Mouse (Mus musculus) kidney, adult 8-10 months (tissue): ENCODE data around the gene Igf2bp3.

ENCODE experiments used
- DNase-seq, 2 experiments: peaks; one replicate each; pipeline ENCODE4 v3.0.0; 2022

Gene Igf2bp3

GRCm38 (mm10) chr6:49218275-49218802 is 3.6 kb upstream of the Igf2bp3 start:
- DNase-seq = no peak

- DNase-seq = peak in 1 of 2 experiments; percentile 34
These were observed 3.0 kb upstream of the Igf2bp3 start for GRCm38 (mm10) chr6:49217581-49218274.

- no peak for DNase-seq
These were observed 2.2 kb upstream of the Igf2bp3 start for GRCm38 (mm10) chr6:49216811-49217542.

- DNase-seq = no peak
These were observed 1.2 kb upstream of the Igf2bp3 start for GRCm38 (mm10) chr6:49215748-49216585.

GRCm38 (mm10) chr6:49214086-49214927 is 450 bp downstream of the Igf2bp3 start:
- DNase-seq = no peak

- DNase-seq = no peak
These were observed 1.1 kb downstream of the Igf2bp3 start for GRCm38 (mm10) chr6:49213581-49214085.

- DNase-seq = no peak
These were observed 1.7 kb downstream of the Igf2bp3 start for GRCm38 (mm10) chr6:49212931-49213580.

GRCm38 (mm10) chr6:49212141-49212540 is 2.6 kb downstream of the Igf2bp3 start:
- no peak for DNase-seq

- DNase-seq = no peak
These were observed 3.2 kb downstream of the Igf2bp3 start for GRCm38 (mm10) chr6:49211596-49211995.

- peak; percentile 35 to 56 for DNase-seq
These were observed 4.6 kb downstream of the Igf2bp3 start for GRCm38 (mm10) chr6:49209881-49210854.

- no peak for DNase-seq
These were observed 5.8 kb downstream of the Igf2bp3 start for GRCm38 (mm10) chr6:49208935-49209334.

GRCm38 (mm10) chr6:49208297-49208930 is 6.3 kb downstream of the Igf2bp3 start:
- peak in 1 of 2 experiments; percentile 29 for DNase-seq

GRCm38 (mm10) chr6:49206416-49206815 is 8.3 kb downstream of the Igf2bp3 start:
- no peak for DNase-seq

GRCm38 (mm10) chr6:49195188-49195587 is 19.6 kb downstream of the Igf2bp3 start:
- no peak for DNase-seq

GRCm38 (mm10) chr6:49194536-49194935 is 20.2 kb downstream of the Igf2bp3 start:
- no peak for DNase-seq

GRCm38 (mm10) chr6:49189363-49189762 is 25.4 kb downstream of the Igf2bp3 start:
- peak in 1 of 2 experiments; percentile 11 for DNase-seq

GRCm38 (mm10) chr6:49187299-49187698 is 27.5 kb downstream of the Igf2bp3 start:
- DNase-seq = no peak

- DNase-seq = no peak
These were observed 38.7 kb downstream of the Igf2bp3 start for GRCm38 (mm10) chr6:49176018-49176417.

- no peak for DNase-seq
These were observed 40.1 kb downstream of the Igf2bp3 start for GRCm38 (mm10) chr6:49174616-49175015.

- no peak for DNase-seq
These were observed 41.1 kb downstream of the Igf2bp3 start for GRCm38 (mm10) chr6:49173674-49174073.
